Mouse (Mus musculus) liver, adult 2 months (tissue): Measurements from ENCODE around the gene St8sia2. TPM values are rescaled to one million over a fixed set of nuclear protein-coding genes. Genes with fewer than 3 reads are reported as not detected.

Experiments
- DNase-seq: peaks from one replicate; pipeline ENCODE4 v3.0.0-alpha.2; 2011; ENCODE audit warnings: low read depth, low spot score; ENCODE audit errors: extremely low read depth
- H3K27ac ChIP-seq: fragments of 200-500 bp; replicated peaks from 2 replicates; pipeline ENCODE4 v1.5.1; 2012; ENCODE audit warnings: low read depth, mild to moderate bottlenecking, control low read depth, inconsistent platforms, low read length; ENCODE audit not compliant: insufficient read depth
- H3K27me3 ChIP-seq: fragments of 200-500 bp; 2 replicates; pipeline ENCODE4 v1.6.1; 2012; ENCODE audit warnings: mild to moderate bottlenecking, moderate library complexity, low read length, inconsistent platforms; ENCODE audit not compliant: control insufficient read depth, insufficient read depth
- H3K36me3 ChIP-seq: fragments of 200-500 bp; 2 replicates; pipeline ENCODE4 v1.6.1; 2012; ENCODE audit warnings: low read length, inconsistent platforms; ENCODE audit not compliant: control insufficient read depth, insufficient read depth
- H3K4me1 ChIP-seq: fragments of 200-500 bp; 2 replicates; pipeline ENCODE4 v1.6.1; 2011; ENCODE audit warnings: low read length; ENCODE audit not compliant: control insufficient read depth, insufficient read depth
- H3K4me3 ChIP-seq: fragments of 200-500 bp; 2 replicates; pipeline ENCODE4 v1.5.1; 2011; ENCODE audit warnings: low read depth, mild to moderate bottlenecking, control low read depth, low read length, moderate library complexity; ENCODE audit not compliant: insufficient read depth
- H3K79me2 ChIP-seq: fragments of 200-500 bp; 2 replicates; pipeline ENCODE4 v1.6.1; 2012; ENCODE audit warnings: inconsistent platforms, mild to moderate bottlenecking, low read length, moderate library complexity; ENCODE audit not compliant: control insufficient read depth, insufficient read depth
- H3K9ac ChIP-seq: fragments of 200-500 bp; 2 replicates; pipeline ENCODE4 v1.6.1; 2012; ENCODE audit warnings: low read depth, mild to moderate bottlenecking, control low read depth, inconsistent platforms, low read length
- CTCF ChIP-seq: fragments of 200-500 bp; IDR thresholded peaks from 2 replicates; pipeline ENCODE4 v1.5.1; 2011; ENCODE audit warnings: low read depth, low read length, control low read depth
- POLR2A ChIP-seq: fragments of 200-500 bp; IDR thresholded peaks from 2 replicates; pipeline ENCODE4 v1.6.1; 2011; ENCODE audit warnings: low read length, control low read depth; ENCODE audit not compliant: insufficient read depth; ENCODE audit errors: extremely low read depth
- WGBS: fragments of 180-500 bp; shearing (Covaris S2); methylation state at CpG from one replicate; pipeline ENCODE4 v1.1.7; 2018; 5-methylcytosine and 5-hydroxymethylcytosine counted together
- polyA plus RNA-seq: library from polyadenylated mRNA; depleted of rRNA; stranded (reverse); fragments of >200 nt; gene quantifications from 2 replicates; pipeline ENCODE4 v1.2.3, GENCODE M21; 2012; rRNA removed
- total RNA-seq: library from RNA; depleted of rRNA; stranded (reverse); fragments of >200 nt; gene quantifications from 2 replicates; pipeline ENCODE4 v1.2.3, GENCODE M21; 2014; rRNA removed

St8sia2 gene
- total RNA-seq (not detected in 2 replicates), polyA plus RNA-seq (0.02 TPM in 1 of 2 replicates, not detected in the other)

GRCm38 (mm10) chr7:74013601-74014175 lies at the start of gene St8sia2:
Gene St8sia2 (minus strand): TSS chr7:74013690.
- no peak for TF ChIP-seq CTCF
- no peak for TF ChIP-seq POLR2A
- no peak for DNase-seq
- Histone ChIP-seq H3K27ac (no peak within 1 kb of the TSS), H3K36me3 (no peaks in the 10 kb centered on the region), H3K4me1 (no peaks in the 10 kb centered on the region), H3K27me3 (peaks cover 13% of the 10 kb centered on the region; the same call in 1 of the 2 replicates), H3K9ac (peak within 1 kb of the TSS; percentile 58; the same call in 1 of the 2 replicates), H3K79me2 (no peaks in the 10 kb centered on the region), H3K4me3 (peak within 1 kb of the TSS; percentile 51; the same call in 1 of the 2 replicates)
- under 1% methylated on average over 34 of the region's 42 CpGs for WGBS

GRCm38 (mm10) chr7:74061076-74061475 lies 47.6 kb upstream of the St8sia2 start:
- 88% methylated on average over 6 of the region's 6 CpGs for WGBS
- no peak for DNase-seq
- Histone ChIP-seq H3K9ac (no peak overlapping the region), H3K4me3 (no peak overlapping the region), H3K36me3 (no peaks in the 10 kb centered on the region), H3K27ac (no peak overlapping the region), H3K79me2 (no peaks in the 10 kb centered on the region), H3K4me1 (no peaks in the 10 kb centered on the region), H3K27me3 (no peaks in the 10 kb centered on the region)
- TF ChIP-seq CTCF = no peak
- TF ChIP-seq POLR2A = no peak

- H3K79me2 ChIP-seq = no peaks in the 10 kb centered on the region
- no peak overlapping the region for H3K9ac ChIP-seq
- no peak for TF ChIP-seq CTCF
- no peak for TF ChIP-seq POLR2A
- H3K27me3 ChIP-seq = no peaks in the 10 kb centered on the region
- WGBS = 89% methylated on average over 3 of the region's 3 CpGs
- H3K4me3 ChIP-seq = no peak overlapping the region
- no peaks in the 10 kb centered on the region for H3K36me3 ChIP-seq
- DNase-seq = no peak
- H3K27ac ChIP-seq = no peak overlapping the region
- H3K4me1 ChIP-seq = no peaks in the 10 kb centered on the region
These were observed 46.9 kb upstream of the St8sia2 start for GRCm38 (mm10) chr7:74060306-74060946.

- H3K79me2 ChIP-seq = no peaks in the 10 kb centered on the region
- DNase-seq = no peak
- H3K27me3 ChIP-seq = no peaks in the 10 kb centered on the region
- TF ChIP-seq POLR2A = no peak
- no peak for TF ChIP-seq CTCF
- H3K36me3 ChIP-seq = no peaks in the 10 kb centered on the region
- H3K4me1 ChIP-seq = no peaks in the 10 kb centered on the region
- H3K27ac ChIP-seq = no peak overlapping the region
- H3K9ac ChIP-seq = no peak overlapping the region
- 67% methylated on average over 3 of the region's 3 CpGs for WGBS
- H3K4me3 ChIP-seq = no peak overlapping the region
These were observed 46.2 kb upstream of the St8sia2 start for GRCm38 (mm10) chr7:74059684-74060083.

GRCm38 (mm10) chr7:74055753-74056152 lies 42.3 kb upstream of the St8sia2 start:
- Histone ChIP-seq H3K4me3 (no peak overlapping the region), H3K27ac (no peak overlapping the region), H3K79me2 (no peaks in the 10 kb centered on the region), H3K27me3 (no peaks in the 10 kb centered on the region), H3K9ac (no peak overlapping the region), H3K4me1 (no peaks in the 10 kb centered on the region), H3K36me3 (no peaks in the 10 kb centered on the region)
- 88% methylated on average over 3 of the region's 3 CpGs for WGBS
- TF ChIP-seq CTCF (no peak), POLR2A (no peak)
- DNase-seq = no peak

GRCm38 (mm10) chr7:74047591-74047990 lies 34.1 kb upstream of the St8sia2 start:
- H3K27me3 ChIP-seq = no peaks in the 10 kb centered on the region
- DNase-seq = no peak
- no peak overlapping the region for H3K27ac ChIP-seq
- H3K36me3 ChIP-seq = no peaks in the 10 kb centered on the region
- H3K4me1 ChIP-seq = no peaks in the 10 kb centered on the region
- 82% methylated on average over 2 of the region's 2 CpGs for WGBS
- no peak overlapping the region for H3K4me3 ChIP-seq
- no peak for TF ChIP-seq POLR2A
- no peak for TF ChIP-seq CTCF
- no peak overlapping the region for H3K9ac ChIP-seq
- no peaks in the 10 kb centered on the region for H3K79me2 ChIP-seq
